Mouse (Mus musculus) intestine, embryonic 15.5 days (tissue): ENCODE results near the gene Megf11. TPM values are rescaled to one million over a fixed set of nuclear protein-coding genes. Genes with fewer than 3 reads are reported as not detected.

ENCODE experiments used
- ATAC-seq: fragments of 200-750 bp; cut with Nextera tagmentation; 2 replicates; pipeline ENCODE4 v1.8.0; 2017; ENCODE audit warnings: moderate TSS enrichment, moderate library complexity
- H3K27ac ChIP-seq: fragments of 300-500 bp; sonication (generic); 2 replicates; pipeline ENCODE4 v1.5.1; 2015; ENCODE audit warnings: mild to moderate bottlenecking, inconsistent platforms
- H3K27me3 ChIP-seq: fragments of 300-500 bp; sonication (generic); replicated peaks from 2 replicates; pipeline ENCODE4 v1.6.1; 2015; ENCODE audit warnings: inconsistent platforms
- H3K36me3 ChIP-seq: fragments of 300-500 bp; sonication (generic); 2 replicates; pipeline ENCODE4 v1.6.1; 2015; ENCODE audit warnings: inconsistent platforms
- H3K4me1 ChIP-seq: fragments of 300-500 bp; sonication (generic); replicated peaks from 2 replicates; pipeline ENCODE4 v1.6.1; 2015; ENCODE audit warnings: inconsistent platforms
- H3K4me2 ChIP-seq: fragments of 300-500 bp; sonication (generic); replicated peaks from 2 replicates; pipeline ENCODE4 v1.6.1; 2015; ENCODE audit warnings: mild to moderate bottlenecking, inconsistent platforms
- H3K4me3 ChIP-seq: fragments of 300-500 bp; sonication (generic); replicated peaks from 2 replicates; pipeline ENCODE4 v1.5.1; 2015; ENCODE audit warnings: inconsistent platforms
- H3K9ac ChIP-seq: fragments of 300-500 bp; sonication (generic); 2 replicates; pipeline ENCODE4 v1.6.1; 2015; ENCODE audit warnings: inconsistent platforms
- H3K9me3 ChIP-seq: fragments of 300-500 bp; sonication (generic); 2 replicates; pipeline ENCODE4 v1.6.1; 2016; ENCODE audit warnings: inconsistent platforms
- WGBS: fragments of 180-500 bp; shearing (Covaris S2); methylation state at CpG from one replicate; pipeline ENCODE4 v1.1.7; 2015; 5-methylcytosine and 5-hydroxymethylcytosine counted together
- polyA plus RNA-seq: library from polyadenylated mRNA; unstranded; fragments of >200 nt; fragmentation: Nextera tagmentation; extraction: Ambion mirVana; gene quantifications from 2 replicates; pipeline ENCODE4 v1.2.1, GENCODE M21; 2015

Gene Megf11
- polyA plus RNA-seq, 1 experiment from 2014 or later = 0.89 TPM

DNA sequence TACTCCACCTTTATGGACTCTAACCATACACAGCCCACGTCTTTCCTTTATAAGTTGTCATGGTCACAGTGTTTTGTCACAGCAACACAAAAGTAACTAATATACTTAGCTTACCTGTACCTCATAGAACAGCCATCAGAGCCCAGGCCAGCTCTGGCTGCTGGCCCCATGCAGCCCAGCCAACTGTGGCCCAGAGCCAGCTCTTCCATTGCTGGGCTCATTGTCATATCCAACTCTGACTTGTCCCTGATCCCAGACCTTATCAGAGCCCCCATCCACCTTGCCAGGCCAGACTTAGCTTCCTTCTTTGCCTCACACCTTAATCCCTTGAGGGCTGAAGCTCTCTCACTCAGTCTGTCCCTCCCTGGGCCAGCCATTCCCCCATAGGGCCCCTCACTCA lies 221.6 kb downstream of the Megf11 start:
- H3K27me3 ChIP-seq = no peaks in the 10 kb centered on the region
- peaks cover 11% of the 10 kb centered on the region for H3K4me1 ChIP-seq
- ATAC-seq = no peak
- 92% methylated on average over 1 of the region's 1 CpGs for WGBS
- H3K9me3 ChIP-seq = no peaks in the 10 kb centered on the region
- no peak overlapping the region for H3K27ac ChIP-seq
- no peaks in the 10 kb centered on the region for H3K36me3 ChIP-seq
- no peak overlapping the region for H3K4me2 ChIP-seq
- H3K4me3 ChIP-seq = no peak overlapping the region
- H3K9ac ChIP-seq = no peak overlapping the region

DNA sequence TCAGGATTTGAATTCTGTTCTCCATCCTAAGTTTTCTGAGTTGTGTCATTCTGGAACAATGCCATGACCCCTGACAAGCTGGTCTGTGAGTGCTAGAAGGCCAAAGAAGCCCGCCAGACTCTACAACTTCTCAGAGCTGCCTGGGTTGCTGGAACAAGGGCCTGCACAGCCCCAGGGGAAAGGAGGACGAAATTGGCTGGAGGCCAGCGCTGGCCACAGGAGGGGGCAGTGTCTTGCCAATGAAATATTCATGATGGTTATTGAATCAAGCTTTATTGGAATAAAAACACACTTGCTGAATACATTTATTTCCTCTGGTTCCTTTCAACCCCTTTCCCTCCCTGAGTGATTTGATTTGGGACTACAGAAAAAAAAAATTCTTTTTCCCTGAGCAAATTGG lies 224.1 kb downstream of the Megf11 start:
- H3K9ac ChIP-seq = no peak overlapping the region
- H3K36me3 ChIP-seq = no peaks in the 10 kb centered on the region
- ATAC-seq = no peak
- H3K4me1 ChIP-seq = peaks cover 7% of the 10 kb centered on the region
- no peaks in the 10 kb centered on the region for H3K9me3 ChIP-seq
- H3K4me2 ChIP-seq = no peak overlapping the region
- no peak overlapping the region for H3K4me3 ChIP-seq
- no peaks in the 10 kb centered on the region for H3K27me3 ChIP-seq
- no peak overlapping the region for H3K27ac ChIP-seq
- WGBS = 71% methylated on average over 3 of the region's 3 CpGs

DNA sequence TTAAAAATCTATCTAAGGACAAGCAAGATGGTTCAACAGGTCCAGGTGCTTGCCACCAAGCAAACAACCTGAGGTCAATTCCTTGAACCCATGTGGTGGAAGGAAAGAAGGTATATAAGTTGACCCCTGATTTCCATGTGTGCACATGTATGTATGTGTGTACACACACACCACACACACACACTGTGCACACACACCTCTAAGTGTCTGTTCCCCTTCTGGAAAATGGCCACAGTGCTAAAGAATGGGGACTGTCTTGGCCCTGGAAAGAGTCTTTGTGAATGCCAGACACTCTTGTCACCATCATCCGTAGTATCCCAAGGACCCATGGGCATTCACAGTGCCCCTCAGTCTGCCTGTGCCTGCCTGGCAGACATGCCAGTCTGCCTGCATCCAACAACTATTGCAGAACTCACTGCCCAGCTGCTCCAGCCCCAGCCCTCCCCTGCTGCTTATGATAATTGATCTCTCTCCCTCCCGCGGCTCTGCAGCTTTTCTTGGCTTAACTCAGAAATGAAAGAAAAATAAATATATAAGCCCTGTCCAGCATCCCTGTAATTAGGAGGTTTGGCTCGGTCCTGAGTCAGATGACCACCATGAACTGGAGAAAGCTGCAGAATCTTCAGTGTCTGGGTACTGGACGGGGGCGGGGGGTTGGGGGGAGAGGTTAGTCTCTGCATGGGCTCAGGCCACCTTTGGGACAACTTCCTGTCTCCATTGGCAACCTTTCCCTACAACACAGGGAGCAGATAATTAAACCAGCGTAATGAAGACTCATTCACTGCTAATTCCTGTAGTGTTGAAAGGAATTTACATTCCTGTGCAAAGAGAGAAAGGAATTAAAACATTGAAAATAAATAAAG lies 226.9 kb downstream of the Megf11 start:
- Histone ChIP-seq H3K4me1 (no peaks in the 10 kb centered on the region), H3K9ac (no peak overlapping the region), H3K36me3 (no peaks in the 10 kb centered on the region), H3K4me2 (no peak overlapping the region), H3K4me3 (no peak overlapping the region), H3K27ac (no peak overlapping the region), H3K9me3 (no peaks in the 10 kb centered on the region), H3K27me3 (no peaks in the 10 kb centered on the region)
- WGBS = 29% methylated on average over 7 of the region's 7 CpGs
- ATAC-seq = no peak

DNA sequence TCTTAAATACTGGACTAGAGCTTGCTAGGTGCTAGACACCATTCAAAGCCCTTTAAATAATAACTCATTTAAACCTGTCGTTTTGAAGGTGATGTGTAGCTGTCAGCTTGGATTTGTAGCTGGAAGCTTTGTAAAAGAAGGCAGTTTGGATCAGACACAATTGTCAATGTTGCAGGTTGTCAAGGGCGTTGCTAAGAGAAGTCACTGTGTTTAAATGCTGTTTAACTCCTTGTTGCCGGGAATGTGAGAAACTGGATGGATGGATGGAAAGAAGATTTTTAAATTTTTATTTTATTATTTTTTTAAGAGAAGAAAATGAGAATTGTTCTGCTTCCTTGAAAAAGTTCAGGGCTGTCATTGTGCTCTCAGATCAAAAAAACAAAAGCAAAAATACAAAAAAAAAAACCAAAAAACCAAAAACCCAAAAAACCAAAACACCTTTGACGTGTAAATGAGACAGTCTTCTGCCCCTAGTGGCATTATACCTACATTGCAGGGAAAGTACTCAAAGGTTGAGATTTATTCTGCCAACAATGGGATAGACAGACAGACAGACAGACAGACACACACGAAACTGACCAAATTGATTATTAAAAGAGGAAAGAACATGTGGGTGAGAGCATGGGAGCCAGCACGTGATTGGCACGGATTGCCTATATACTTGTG lies 227.7 kb downstream of the Megf11 start:
- ATAC-seq = no peak
- Histone ChIP-seq H3K4me2 (no peak overlapping the region), H3K9ac (no peak overlapping the region), H3K4me3 (no peak overlapping the region), H3K4me1 (no peaks in the 10 kb centered on the region), H3K27me3 (no peaks in the 10 kb centered on the region), H3K36me3 (no peaks in the 10 kb centered on the region), H3K27ac (no peak overlapping the region), H3K9me3 (no peaks in the 10 kb centered on the region)
- WGBS = 53% methylated on average over 7 of the region's 7 CpGs

DNA sequence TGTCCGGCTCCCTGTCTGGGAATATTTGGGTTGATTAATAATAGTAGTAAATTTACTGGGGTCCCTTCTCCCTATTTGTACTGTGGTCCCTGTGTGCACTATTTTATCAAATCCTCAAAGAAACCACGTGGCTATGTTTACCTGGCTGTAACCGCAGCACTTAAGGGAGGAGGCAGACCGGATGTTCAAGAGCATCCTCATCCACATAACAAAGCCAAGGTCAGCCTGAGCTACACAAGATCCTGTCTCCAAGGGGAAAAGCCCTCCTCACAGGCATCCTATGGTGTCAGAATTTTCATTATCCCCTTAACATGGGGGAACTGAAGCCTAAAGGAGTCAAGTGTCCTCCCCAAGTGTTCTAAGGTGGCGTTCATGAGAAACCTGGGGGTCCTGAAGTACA lies 232.0 kb downstream of the Megf11 start:
- Histone ChIP-seq H3K9me3 (no peaks in the 10 kb centered on the region), H3K27me3 (no peaks in the 10 kb centered on the region), H3K27ac (no peak overlapping the region), H3K4me1 (0 out of 2 replicates have a peak, but pooled peaks cover 2% of the 10 kb centered on the region), H3K9ac (no peak overlapping the region), H3K4me2 (no peak overlapping the region), H3K36me3 (no peaks in the 10 kb centered on the region), H3K4me3 (no peak overlapping the region)
- no peak for ATAC-seq
- WGBS = 49% methylated on average over 5 of the region's 5 CpGs

DNA sequence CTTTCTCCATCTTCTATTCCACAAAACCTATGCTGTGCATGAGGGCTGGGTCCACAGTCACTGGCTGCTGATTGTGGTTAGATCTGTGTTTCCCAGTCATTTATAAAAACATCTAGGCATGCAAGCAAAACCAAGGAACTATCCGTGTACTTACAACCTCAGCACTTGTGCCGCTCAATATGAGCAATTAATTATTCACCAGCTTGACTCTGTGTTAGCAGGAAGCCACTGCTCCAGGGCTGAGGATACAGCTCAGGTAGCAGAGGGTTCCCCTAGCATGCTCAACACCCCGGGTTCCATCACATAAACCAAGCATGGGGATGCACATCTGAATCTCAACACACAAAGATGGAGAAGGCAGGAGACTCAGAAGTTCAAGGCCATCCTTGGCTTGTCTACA lies 233.0 kb downstream of the Megf11 start:
- 54% methylated on average over 3 of the region's 3 CpGs for WGBS
- ATAC-seq = no peak
- Histone ChIP-seq H3K4me3 (no peak overlapping the region), H3K4me2 (no peak overlapping the region), H3K9me3 (no peaks in the 10 kb centered on the region), H3K27ac (no peak overlapping the region), H3K9ac (no peak overlapping the region), H3K36me3 (no peaks in the 10 kb centered on the region), H3K4me1 (0 out of 2 replicates have a peak, but pooled peaks cover 2% of the 10 kb centered on the region), H3K27me3 (no peaks in the 10 kb centered on the region)

DNA sequence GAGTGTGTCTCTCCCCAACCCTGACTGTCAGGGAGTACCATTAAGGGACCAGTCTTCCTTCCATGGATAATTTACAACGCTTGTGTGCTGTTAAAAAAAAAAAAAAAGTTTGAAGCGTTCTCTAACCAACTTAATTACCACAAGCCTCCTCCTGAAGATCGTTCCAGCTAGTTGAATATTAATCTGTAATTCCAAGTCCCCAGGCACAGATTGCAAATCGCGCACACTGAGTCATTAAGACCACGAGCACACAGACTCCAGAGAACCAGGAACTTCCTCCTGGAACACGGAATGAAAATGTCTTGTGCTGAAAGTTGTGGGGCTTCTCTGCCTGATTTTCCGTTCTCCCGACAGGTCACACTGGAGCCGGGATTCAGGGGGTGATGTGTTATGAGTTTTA lies 234.0 kb downstream of the Megf11 start:
- Histone ChIP-seq H3K36me3 (no peaks in the 10 kb centered on the region), H3K9ac (no peak overlapping the region), H3K4me3 (no peak overlapping the region), H3K9me3 (no peaks in the 10 kb centered on the region), H3K4me1 (0 out of 2 replicates have a peak, but pooled peaks cover 2% of the 10 kb centered on the region), H3K27ac (peak overlapping the region; percentile 82), H3K27me3 (no peaks in the 10 kb centered on the region), H3K4me2 (no peak overlapping the region)
- WGBS = 52% methylated on average over 10 of the region's 10 CpGs
- ATAC-seq = peak; percentile 86

DNA sequence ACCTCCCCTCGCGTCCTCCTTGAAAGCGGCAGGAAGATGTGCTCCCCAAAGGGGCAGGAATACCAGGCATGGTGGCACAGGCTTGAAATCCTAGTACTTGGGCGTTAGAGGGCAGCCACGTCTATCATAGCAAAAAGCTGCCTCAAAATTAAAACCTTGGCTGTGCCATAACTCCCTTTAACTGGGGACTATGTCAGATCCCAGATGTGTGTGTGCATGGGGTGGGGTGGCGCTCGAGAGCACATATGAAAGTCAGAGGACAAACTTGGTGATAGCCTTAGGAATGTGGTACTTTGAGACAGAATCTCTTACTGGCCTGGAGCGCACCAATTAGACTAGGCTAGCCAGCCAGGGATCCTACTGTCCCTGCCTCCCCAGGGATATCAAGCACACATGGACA lies 235.2 kb downstream of the Megf11 start:
- H3K4me2 ChIP-seq = no peak overlapping the region
- no peak overlapping the region for H3K4me3 ChIP-seq
- ATAC-seq = no peak
- no peaks in the 10 kb centered on the region for H3K9me3 ChIP-seq
- H3K4me1 ChIP-seq = 0 out of 2 replicates have a peak, but pooled peaks cover 2% of the 10 kb centered on the region
- WGBS = 68% methylated on average over 8 of the region's 8 CpGs
- H3K27me3 ChIP-seq = no peaks in the 10 kb centered on the region
- no peak overlapping the region for H3K9ac ChIP-seq
- H3K27ac ChIP-seq = peak overlapping the region; percentile 82
- no peaks in the 10 kb centered on the region for H3K36me3 ChIP-seq

DNA sequence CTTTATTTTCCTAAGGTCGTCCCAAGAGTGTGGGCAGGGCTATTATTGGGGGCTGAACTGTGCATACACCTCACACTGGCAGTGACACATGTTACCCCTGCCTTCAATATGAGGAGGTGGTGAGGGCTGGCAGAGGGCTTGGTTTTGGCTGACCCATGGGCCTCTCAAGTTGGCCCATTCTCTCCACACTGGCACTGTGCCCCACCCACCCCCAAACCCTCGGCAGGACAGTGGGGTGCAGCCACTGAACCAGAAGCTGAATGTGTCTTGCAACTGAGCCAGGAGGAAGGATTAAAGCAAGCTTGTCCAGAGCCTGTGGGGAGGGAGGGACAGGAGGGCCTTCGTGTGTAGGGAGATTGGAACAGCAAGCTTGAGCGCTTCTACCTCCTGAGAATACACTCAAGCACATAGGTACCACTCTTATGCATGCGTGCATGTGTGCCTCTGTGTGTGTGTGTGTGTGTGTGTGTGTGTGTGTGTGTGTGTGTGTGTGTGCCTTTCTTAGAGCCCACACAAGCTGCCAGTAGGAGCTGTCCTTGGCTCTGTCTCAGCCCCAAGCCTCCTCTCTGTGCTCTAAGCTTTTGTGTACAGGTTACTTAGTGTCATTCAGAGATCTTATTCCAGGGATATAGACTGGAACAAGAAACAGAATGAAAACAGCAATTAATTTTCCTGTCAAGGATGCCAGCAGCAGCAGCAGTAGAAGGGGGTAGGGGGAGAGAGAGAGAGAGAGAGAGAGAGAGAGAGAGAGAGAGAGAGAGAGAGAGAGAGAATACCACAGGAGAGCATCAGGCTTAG lies 236.3 kb downstream of the Megf11 start:
- H3K36me3 ChIP-seq = no peaks in the 10 kb centered on the region
- H3K9me3 ChIP-seq = no peaks in the 10 kb centered on the region
- ATAC-seq = no peak
- WGBS = 66% methylated on average over 5 of the region's 5 CpGs
- H3K27me3 ChIP-seq = no peaks in the 10 kb centered on the region
- no peak overlapping the region for H3K4me2 ChIP-seq
- no peak overlapping the region for H3K27ac ChIP-seq
- H3K9ac ChIP-seq = no peak overlapping the region
- H3K4me1 ChIP-seq = 0 out of 2 replicates have a peak, but pooled peaks cover 2% of the 10 kb centered on the region
- no peak overlapping the region for H3K4me3 ChIP-seq

DNA sequence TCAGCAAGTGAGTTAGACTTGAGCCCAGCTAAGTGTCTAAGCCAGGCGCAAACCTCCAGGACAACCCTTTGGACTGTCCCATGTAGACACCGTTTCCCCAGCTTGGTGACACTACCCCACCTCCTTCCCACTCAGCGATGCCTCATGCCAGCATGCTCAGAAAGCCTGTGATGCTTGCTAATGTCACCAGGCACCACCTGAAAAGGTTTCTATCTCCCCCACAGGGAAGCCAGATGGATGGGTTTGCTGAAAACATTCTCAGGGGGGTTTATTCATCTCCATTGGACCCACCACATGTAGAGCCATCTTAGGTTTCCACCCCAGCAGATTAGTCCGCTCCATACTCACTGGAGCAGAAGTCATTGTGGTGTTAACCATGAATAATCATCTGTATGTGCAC lies 237.9 kb downstream of the Megf11 start:
- WGBS = 87% methylated on average over 4 of the region's 4 CpGs

DNA sequence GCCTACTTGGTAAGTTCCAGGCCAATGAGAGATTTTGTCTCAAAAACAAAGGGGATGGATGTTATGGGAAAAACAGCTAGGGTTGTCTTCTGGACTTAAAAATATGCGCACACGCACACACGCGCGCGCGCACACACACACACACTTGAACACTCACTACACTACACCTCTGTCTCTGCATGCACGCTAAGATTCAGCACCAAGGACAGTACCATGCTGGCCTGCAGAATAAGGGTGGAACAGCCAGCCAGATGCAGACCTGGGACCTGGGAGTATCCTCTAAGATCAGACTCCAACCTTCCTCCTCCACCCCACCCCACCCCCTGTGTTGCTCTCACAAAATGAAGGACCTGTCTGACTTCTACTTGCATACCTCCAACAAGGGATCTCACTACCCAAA lies 239.1 kb downstream of the Megf11 start:
- no peaks in the 10 kb centered on the region for H3K9me3 ChIP-seq
- no peak overlapping the region for H3K27ac ChIP-seq
- WGBS = 63% methylated on average over 8 of the region's 8 CpGs
- H3K4me2 ChIP-seq = no peak overlapping the region
- H3K4me1 ChIP-seq = no peaks in the 10 kb centered on the region
- ATAC-seq = no peak
- no peaks in the 10 kb centered on the region for H3K27me3 ChIP-seq
- H3K9ac ChIP-seq = no peak overlapping the region
- H3K36me3 ChIP-seq = no peaks in the 10 kb centered on the region
- H3K4me3 ChIP-seq = no peak overlapping the region

More for the DNA sequence above, 237.9 kb downstream of the Megf11 start:
- Histone ChIP-seq H3K4me2 (no peak overlapping the region), H3K4me3 (no peak overlapping the region), H3K36me3 (no peaks in the 10 kb centered on the region), H3K27ac (no peak overlapping the region), H3K4me1 (0 out of 2 replicates have a peak, but pooled peaks cover 2% of the 10 kb centered on the region), H3K9ac (no peak overlapping the region), H3K9me3 (no peaks in the 10 kb centered on the region), H3K27me3 (no peaks in the 10 kb centered on the region)
- no peak for ATAC-seq

DNA sequence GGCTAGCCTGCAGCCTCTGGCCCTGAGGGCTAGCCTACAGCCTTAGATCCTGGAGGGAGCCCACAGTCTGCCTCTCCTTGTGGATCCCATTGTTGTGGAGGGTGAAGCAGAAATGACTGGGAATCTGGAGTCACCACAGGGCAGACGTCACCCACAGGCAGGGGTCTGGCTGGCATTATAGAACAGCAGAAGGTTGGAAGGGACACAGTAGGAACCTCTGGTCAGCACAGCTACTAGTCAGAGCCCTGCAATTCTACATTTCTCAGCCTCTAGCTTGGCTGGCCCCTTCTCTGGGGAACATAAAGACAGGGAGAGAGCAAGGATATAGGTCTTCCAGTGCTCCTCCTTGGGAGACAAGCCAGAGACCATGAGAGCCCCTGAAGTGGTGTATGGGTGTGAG lies 244.4 kb downstream of the Megf11 start:
- no peaks in the 10 kb centered on the region for H3K4me1 ChIP-seq
- no peak overlapping the region for H3K9ac ChIP-seq
- no peak overlapping the region for H3K27ac ChIP-seq
- ATAC-seq = no peak
- no peak overlapping the region for H3K4me3 ChIP-seq
- no peaks in the 10 kb centered on the region for H3K27me3 ChIP-seq
- H3K9me3 ChIP-seq = no peaks in the 10 kb centered on the region
- no peaks in the 10 kb centered on the region for H3K36me3 ChIP-seq
- 50% methylated on average over 1 of the region's 1 CpGs for WGBS
- no peak overlapping the region for H3K4me2 ChIP-seq
